Mouse (Mus musculus) kidney, adult 2 months (tissue): Measurements from ENCODE around the gene Dlgap1.

Experiments used
- CTCF ChIP-seq: fragments of 200-500 bp; conservative IDR thresholded peaks from 2 replicates; pipeline ENCODE4 v1.5.1; 2011; ENCODE audit warnings: low read depth, mild to moderate bottlenecking, control low read depth, low read length, moderate library complexity, mixed read lengths; ENCODE audit not compliant: insufficient read depth, insufficient read length
- POLR2A ChIP-seq: fragments of 200-500 bp; IDR thresholded peaks from one replicate; pipeline ENCODE4 v1.6.1; 2011; ENCODE audit warnings: low read depth, low read length, control low read depth

DNA sequence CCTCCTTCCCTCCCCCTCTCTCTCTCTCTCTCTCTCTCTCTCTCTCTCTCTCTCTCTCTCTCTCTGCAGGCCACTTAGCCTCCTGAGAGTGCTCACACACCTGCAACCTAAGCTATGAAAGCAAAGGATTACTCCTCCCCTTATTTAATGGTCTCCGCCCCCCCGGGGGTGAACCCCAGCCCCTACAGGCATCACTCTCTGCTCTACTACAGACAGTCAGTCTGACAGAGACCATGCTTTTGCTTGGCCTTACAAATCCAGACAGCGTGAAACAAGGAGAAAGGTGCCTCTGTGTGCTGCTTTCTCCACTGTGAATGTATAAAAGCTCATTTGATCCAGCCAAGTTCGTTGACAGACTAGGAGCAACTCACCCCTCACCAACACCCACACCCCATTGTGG is 497.5 kb downstream of the Dlgap1 start:
- TF ChIP-seq POLR2A (no peak), CTCF (no peak)
